Mouse (Mus musculus) sigmoid colon, adult 10 weeks (tissue): ENCODE results near the gene Gm364. TPM values are rescaled to one million over a fixed set of nuclear protein-coding genes. Genes with fewer than 3 reads are reported as not detected.

ENCODE experiments used
- polyA plus RNA-seq: library from polyadenylated mRNA; stranded (reverse); fragments of 350-450 nt; fragmentation: Illumina TruSeq; extraction: RNeasy Lipid Tissue Mini Kit (QIAGEN cat#74804); gene quantifications from one replicate; pipeline ENCODE4 v1.2.3, GENCODE M21; 2014; ENCODE audit warnings: low read depth, low replicate concordance

Gm364 gene
- not detected for polyA plus RNA-seq

DNA sequence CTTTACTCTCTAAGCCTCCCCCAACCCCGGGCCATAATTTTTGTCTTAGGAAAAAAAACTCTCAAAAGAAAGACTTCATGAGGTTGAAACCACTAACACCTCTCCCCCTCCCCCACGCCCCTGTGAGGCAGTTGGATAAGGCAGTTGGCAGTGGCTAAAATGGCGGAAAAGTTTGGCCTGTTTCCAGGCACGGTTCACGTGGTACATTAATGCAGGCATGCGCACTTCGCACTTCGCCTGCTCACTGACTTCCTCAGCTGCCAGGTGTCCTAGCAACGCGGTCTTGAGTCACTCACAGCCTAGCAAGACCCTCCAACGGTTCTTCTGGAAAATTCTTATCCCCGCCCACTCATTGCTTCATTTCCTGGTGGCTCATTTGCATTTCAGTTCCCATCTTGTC lies at the start of gene Gm364:
Gm364 (plus strand) TSS at position 386 of the 400 bp plus-strand sequence.

DNA sequence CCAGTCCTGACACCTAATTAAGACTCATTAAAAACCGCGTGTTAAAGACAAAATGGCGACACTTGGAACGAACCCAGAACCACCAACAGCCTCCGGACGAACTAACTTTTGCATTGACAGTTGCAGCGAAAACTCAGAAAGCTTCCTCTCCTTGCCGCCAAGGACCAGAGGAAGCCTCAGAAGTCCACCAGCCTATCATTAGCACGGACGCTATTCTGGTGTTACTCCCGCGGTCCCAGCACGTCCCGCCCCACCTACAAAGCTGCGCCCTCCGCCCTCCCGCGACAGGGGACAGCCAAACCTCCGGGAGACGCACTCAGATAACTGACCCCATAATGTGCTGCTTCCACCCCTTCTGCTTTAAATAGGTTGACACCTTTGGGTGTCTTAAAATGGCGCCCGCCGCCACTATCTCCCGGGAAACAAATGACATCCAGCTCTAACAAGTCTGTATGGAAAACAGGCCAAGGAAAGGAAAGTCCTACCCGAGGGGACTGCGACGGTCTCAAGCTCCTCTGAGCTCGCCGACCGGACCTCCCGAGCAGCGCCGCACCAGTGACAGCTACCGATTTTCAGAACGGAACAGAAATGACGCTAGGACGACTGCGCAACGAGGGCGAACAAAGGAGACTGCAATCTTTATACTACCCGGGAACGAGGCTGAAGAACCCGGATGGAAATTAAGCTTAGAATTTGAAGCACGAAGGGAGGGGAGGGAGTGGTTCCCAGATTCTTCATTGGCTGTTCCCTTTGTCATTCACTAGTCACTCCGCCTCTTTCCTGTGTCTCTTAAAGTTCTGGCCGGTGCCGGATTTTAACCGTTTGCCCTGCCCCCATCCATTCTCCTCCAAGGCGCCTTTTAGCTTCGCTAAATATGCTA lies 16.3 kb upstream of the Gm364 start, which contains the start of gene Rbmx:
Rbmx (minus strand) TSS at position 670 of the 880 bp plus-strand sequence.

GRCm38 (mm10) chrX:57503634-57504033 lies 94.7 kb downstream of the Gm364 start, which contains the start of gene Gpr101:
Gene Gpr101, minus strand, starts transcription at chrX:57503757.

Other genes starting within 250 kb of the Gm364 start
- 0.60 TPM for gene Cd40lg, start 197.0 kb upstream of the Gm364 start, polyA plus RNA-seq
- 27.6 TPM for gene Arhgef6, start 70.4 kb upstream of the Gm364 start, polyA plus RNA-seq
- 104 TPM for gene Rbmx, start 16.1 kb upstream of the Gm364 start, polyA plus RNA-seq
- not detected for gene Gpr101, start 94.6 kb downstream of the Gm364 start, polyA plus RNA-seq